ENCODE assay signal across 9 mouse cellular contexts in genomic region chr7:4147836-4148235, GRCm38 (mm10). TPM values are rescaled to one million over a fixed set of nuclear protein-coding genes. Genes with fewer than 3 reads are reported as not detected.
DNase-seq lines count a peak whose midpoint lies in the region; ATAC-seq and TF ChIP-seq lines count a peak whose summit lies in the region.
"Had no signal": no experiment of that assay in that cellular context is flagged by ENCODE, and none has a peak within 500 bp of the region (broad histone marks: within the 10 kb centered on the region; RNA-seq: fewer than 3 reads in every experiment).

No protein-coding gene starts in this region.

- H3K9ac ChIP-seq in heart, embryonic 16.5 days (ENCODE audit: low read length), result no peak overlapping the region
- H3K9ac ChIP-seq in embryonic facial prominence, embryonic 15.5 days, result no peak overlapping the region

- H3K27me3 ChIP-seq in heart, embryonic 16.5 days (ENCODE audit: control insufficient read depth, insufficient read depth, low read length), result peaks cover 3% of the 10 kb centered on the region
- H3K27me3 ChIP-seq in embryonic facial prominence, embryonic 15.5 days, result no peaks in the 10 kb centered on the region
- H3K27me3 ChIP-seq in small intestine, adult 2 months (ENCODE audit: control insufficient read depth, insufficient read depth, low read length), result no peaks in the 10 kb centered on the region

- H3K4me1 ChIP-seq in heart, embryonic 16.5 days (ENCODE audit: control insufficient read depth, insufficient read depth, low read length), result peaks cover 24% of the 10 kb centered on the region
- peaks cover 9% of the 10 kb centered on the region for H3K4me1 ChIP-seq in lung, adult 2 months (ENCODE audit: control insufficient read depth, insufficient read depth, low read length)
- peaks cover 41% of the 10 kb centered on the region for H3K4me1 ChIP-seq in embryonic facial prominence, embryonic 15.5 days
- peaks cover 19% of the 10 kb centered on the region for H3K4me1 ChIP-seq in small intestine, adult 2 months (ENCODE audit: control insufficient read depth, insufficient read depth, insufficient read length, low read length)

- no peak overlapping the region for H3K4me3 ChIP-seq in heart, embryonic 16.5 days (ENCODE audit: low read length)
- H3K4me3 ChIP-seq in lung, adult 2 months (replicated peaks; ENCODE audit: extremely low read depth, low read depth, low read length), result no peak overlapping the region
- H3K4me3 ChIP-seq in embryonic facial prominence, embryonic 15.5 days (replicated peaks), result no peak overlapping the region
- peak overlapping the region; percentile 86 for H3K4me3 ChIP-seq in small intestine, adult 2 months (ENCODE audit: low read depth, low read length)

- no peak for TF ChIP-seq POLR2A in lung, adult 2 months (IDR thresholded peaks at IDR 0.05; ENCODE audit: borderline replicate concordance, extremely low read depth, low read depth, low read length)
- no peak for TF ChIP-seq POLR2A in small intestine, adult 2 months (IDR thresholded peaks at IDR 0.05; ENCODE audit: low read depth, low read length)

- H3K36me3 ChIP-seq in heart, embryonic 16.5 days (ENCODE audit: control insufficient read depth, insufficient read depth), result peaks cover 46% of the 10 kb centered on the region
- H3K36me3 ChIP-seq in embryonic facial prominence, embryonic 15.5 days, result peaks cover 47% of the 10 kb centered on the region
- H3K36me3 ChIP-seq in small intestine, adult 2 months (ENCODE audit: control insufficient read depth, insufficient read depth, low read length), result peaks cover 52% of the 10 kb centered on the region

- WGBS in heart, embryonic 16.5 days, result 75% methylated on average over 4 of the region's 4 CpGs
- 71% methylated on average over 4 of the region's 4 CpGs for WGBS in lung, adult 2 months
- 69% methylated on average over 4 of the region's 4 CpGs for WGBS in embryonic facial prominence, embryonic 15.5 days
- WGBS in small intestine, adult 2 months, result 59% methylated on average over 4 of the region's 4 CpGs

- no peaks in the 10 kb centered on the region for H3K9me3 ChIP-seq in heart, embryonic 16.5 days (replicated peaks; ENCODE audit: control insufficient read depth, low read length)
- H3K9me3 ChIP-seq in embryonic facial prominence, embryonic 15.5 days (replicated peaks), result no peaks in the 10 kb centered on the region

- H3K27ac ChIP-seq in heart, embryonic 16.5 days (ENCODE audit: low read length), result peak overlapping the region; percentile 96; the same call in 1 of the 2 replicates
- H3K27ac ChIP-seq in embryonic facial prominence, embryonic 15.5 days (replicated peaks), result peak overlapping the region; percentile 95
- H3K27ac ChIP-seq in small intestine, adult 2 months (ENCODE audit: insufficient read depth, low read depth, low read length), result peak overlapping the region; percentile 100

- TF ChIP-seq CTCF in lung, adult 2 months (IDR thresholded peaks at IDR 0.05; ENCODE audit: insufficient read depth, low read length), result no peak
- no peak for TF ChIP-seq CTCF in small intestine, adult 2 months (IDR thresholded peaks at IDR 0.05; ENCODE audit: extremely low read depth, insufficient read length, insufficient replicate concordance, low read depth, low read length)

- H3K4me2 ChIP-seq in heart, embryonic 16.5 days (ENCODE audit: low read depth, low read length), result no peak overlapping the region
- H3K4me2 ChIP-seq in embryonic facial prominence, embryonic 15.5 days (replicated peaks), result peak overlapping the region; percentile 85

- ATAC-seq in heart, embryonic 16.5 days (replicated peaks; ENCODE audit: extremely low read depth, insufficient read depth, low FRiP score), result no peak
- no peak for ATAC-seq in embryonic facial prominence, embryonic 15.5 days (ENCODE audit: insufficient number of reproducible peaks, low FRiP score, low TSS enrichment, low read depth)

- no peak for DNase-seq in heart, adult 8-10 months (ENCODE audit: low spot score)
- peak; percentile 3 for DNase-seq in lung, postnatal 10 days
- no peak for DNase-seq in lung, adult 2 months
- DNase-seq in kidney, postnatal 4 days, result no peak
- no peak for DNase-seq in layer of hippocampus, postnatal 14 days (ENCODE audit: low spot score in 2 of 2)
- DNase-seq: adrenal gland, adult 2 months had no signal

RNA-seq across cellular contexts. Expression of gene Leng9, which starts 2.3 kb away (rescaled TPM):
- 3.1 and 3.2 TPM in 2 replicates for polyA plus RNA-seq in heart, embryonic 16.5 days (2015; fragmentation: Nextera tagmentation; extraction: Ambion mirVana)
- 1 to 10 TPM; 2.8 to 3.7 (median 3.6) TPM for total RNA-seq in heart, adult 8-10 months (2022)
- polyA plus RNA-seq in lung, adult 2 months (2012; rRNA removed), result 8.6 and 10.2 TPM in 2 replicates
- polyA plus RNA-seq in embryonic facial prominence, embryonic 15.5 days (2015; fragmentation: Nextera tagmentation; extraction: Ambion mirVana), result 5.8 and 6.1 TPM in 2 replicates
- 24.5 and 92.5 TPM in 2 replicates for polyA plus RNA-seq in small intestine, adult 2 months (2012; rRNA removed)
- 1 to 10 TPM; 5.2 to 6.2 TPM for total RNA-seq in layer of hippocampus, postnatal 14 days (2021)

RNA-seq across cellular contexts. Expression of gene Leng8, which starts 11.0 kb away (rescaled TPM):
- 47.8 and 50.5 TPM in 2 replicates for polyA plus RNA-seq in heart, embryonic 16.5 days (2015; fragmentation: Nextera tagmentation; extraction: Ambion mirVana)
- 10 to 100 TPM; 27.1 to 49.5 (median 38.6) TPM for total RNA-seq in heart, adult 8-10 months (2022)
- polyA plus RNA-seq in lung, adult 2 months (2012; rRNA removed), result 648 and 958 TPM in 2 replicates
- 64.4 and 82.2 TPM in 2 replicates for polyA plus RNA-seq in embryonic facial prominence, embryonic 15.5 days (2015; fragmentation: Nextera tagmentation; extraction: Ambion mirVana)
- 272 and 372 TPM in 2 replicates for polyA plus RNA-seq in small intestine, adult 2 months (2012; rRNA removed)
- total RNA-seq in layer of hippocampus, postnatal 14 days (2021), result 100 to 1,000 TPM; 157 to 196 TPM

RNA-seq across cellular contexts. Expression of gene Cdc42ep5, which starts 16.8 kb away (rescaled TPM):
- 22.7 and 24.8 TPM in 2 replicates for polyA plus RNA-seq in heart, embryonic 16.5 days (2015; fragmentation: Nextera tagmentation; extraction: Ambion mirVana)
- total RNA-seq in heart, adult 8-10 months (2022), result 1 to 10 TPM; 3.8 to 7.5 (median 4.6) TPM
- 46.9 and 51.8 TPM in 2 replicates for polyA plus RNA-seq in lung, adult 2 months (2012; rRNA removed)
- 63.2 and 65.0 TPM in 2 replicates for polyA plus RNA-seq in embryonic facial prominence, embryonic 15.5 days (2015; fragmentation: Nextera tagmentation; extraction: Ambion mirVana)
- 252 and 655 TPM in 2 replicates for polyA plus RNA-seq in small intestine, adult 2 months (2012; rRNA removed)
- 1 to 10 TPM; 1.1 to 1.4 TPM for total RNA-seq in layer of hippocampus, postnatal 14 days (2021)

RNA-seq across cellular contexts. Expression of gene Ttyh1, which starts 28.6 kb away (rescaled TPM):
- 1.3 and 2.0 TPM in 2 replicates for polyA plus RNA-seq in heart, embryonic 16.5 days (2015; fragmentation: Nextera tagmentation; extraction: Ambion mirVana)
- total RNA-seq in heart, adult 8-10 months (2022), result 1 to 10 TPM in 2 of 4 experiments, under 1 TPM in 2; 0.79 to 1.7 (median 0.95) TPM
- polyA plus RNA-seq in lung, adult 2 months (2012; rRNA removed), result 2.6 and 3.0 TPM in 2 replicates
- 6.2 and 6.7 TPM in 2 replicates for polyA plus RNA-seq in embryonic facial prominence, embryonic 15.5 days (2015; fragmentation: Nextera tagmentation; extraction: Ambion mirVana)
- polyA plus RNA-seq in small intestine, adult 2 months (2012; rRNA removed), result 21.5 and 23.4 TPM in 2 replicates
- 100 to 1,000 TPM; 671 to 757 TPM for total RNA-seq in layer of hippocampus, postnatal 14 days (2021)
